Mouse (Mus musculus) E14TG2a.4 (cell line): ENCODE data around the gene Gdpd4.

ENCODE experiments used
- CTCF ChIP-seq: conservative IDR thresholded peaks from 2 replicates; pipeline ENCODE4 v1.5.1; 2014; ENCODE audit warnings: low read length
- NANOG ChIP-seq: IDR thresholded peaks from 2 replicates; pipeline ENCODE4 v1.6.1; 2014; ENCODE audit warnings: borderline replicate concordance, low read length, mixed read lengths
- POU5F1 ChIP-seq: IDR thresholded peaks from 2 replicates; pipeline ENCODE4 v1.6.1; 2014; ENCODE audit warnings: low read length, borderline replicate concordance

DNA sequence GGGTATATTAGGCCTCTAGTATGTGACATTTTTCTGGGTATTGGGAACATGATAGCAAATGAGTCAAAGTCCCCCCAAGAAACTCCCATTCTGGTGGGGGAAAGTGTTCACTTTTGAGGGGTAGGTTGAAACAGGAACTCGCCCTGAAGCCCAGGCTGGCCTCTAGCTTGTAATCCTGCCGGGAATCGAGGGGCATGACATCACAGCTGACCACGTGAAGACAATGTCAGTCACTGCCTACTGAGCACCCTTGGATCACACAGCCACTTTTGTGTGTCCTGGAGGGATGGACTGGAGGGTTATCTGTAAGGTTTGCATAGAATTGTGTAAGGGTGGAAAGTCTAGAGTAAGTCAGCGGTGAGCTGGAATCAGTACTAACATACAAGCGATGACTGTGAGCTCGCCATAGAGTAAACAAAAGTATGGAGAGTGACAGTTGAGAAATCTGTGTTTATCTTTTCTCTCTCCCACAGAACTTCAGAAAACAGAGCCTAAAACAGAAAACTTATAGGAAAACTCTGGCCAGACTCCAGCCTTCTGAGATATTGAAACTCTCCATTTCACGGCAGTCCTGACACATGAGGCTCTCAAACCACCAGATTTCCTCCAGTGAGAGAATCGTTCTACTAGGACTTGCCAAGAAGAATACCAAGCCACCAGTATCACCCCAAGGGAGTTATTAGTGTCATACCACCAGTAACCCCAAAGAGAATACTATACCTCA is 128.5 kb downstream of the Gdpd4 start:
- TF ChIP-seq CTCF (no peak), POU5F1 (no peak), NANOG (no peak)
